Mouse (Mus musculus) testis, adult 2 months (tissue): ENCODE data around the gene Tia1. TPM values are rescaled to one million over a fixed set of nuclear protein-coding genes. Genes with fewer than 3 reads are reported as not detected.
A peak's percentile ranks its signal among the peaks of the same experiment; 100 is the strongest.

Experiments
- H3K27ac ChIP-seq: fragments of 200-500 bp; 2 replicates; pipeline ENCODE4 v1.5.1; 2012; ENCODE audit warnings: low read depth, low read length; ENCODE audit not compliant: control insufficient read depth, insufficient read depth
- H3K27me3 ChIP-seq: fragments of 200-500 bp; 2 replicates; pipeline ENCODE4 v1.6.1; 2012; ENCODE audit warnings: mild to moderate bottlenecking, low read length, moderate library complexity; ENCODE audit not compliant: control insufficient read depth, insufficient read depth
- H3K36me3 ChIP-seq: fragments of 200-500 bp; 2 replicates; pipeline ENCODE4 v1.6.1; 2012; ENCODE audit warnings: mild to moderate bottlenecking, low read length; ENCODE audit not compliant: control insufficient read depth, insufficient read depth
- H3K4me1 ChIP-seq: fragments of 200-500 bp; 2 replicates; pipeline ENCODE4 v1.6.1; 2012; ENCODE audit warnings: low read length; ENCODE audit not compliant: control insufficient read depth, insufficient read depth
- H3K4me3 ChIP-seq: fragments of 200-500 bp; 2 replicates; pipeline ENCODE4 v1.5.1; 2012; ENCODE audit warnings: low read depth, mild to moderate bottlenecking, low read length, moderate library complexity, mixed read lengths; ENCODE audit not compliant: control insufficient read depth
- CTCF ChIP-seq: fragments of 200-500 bp; IDR thresholded peaks from 2 replicates; pipeline ENCODE4 v1.5.1; 2012; ENCODE audit warnings: low read depth, mild to moderate bottlenecking, inconsistent platforms, low read length, moderate library complexity; ENCODE audit not compliant: control insufficient read depth, insufficient read depth, insufficient replicate concordance
- POLR2A ChIP-seq: fragments of 200-500 bp; IDR thresholded peaks from 2 replicates; pipeline ENCODE4 v1.6.1; 2012; ENCODE audit warnings: low read depth, mild to moderate bottlenecking, inconsistent platforms, low read length, moderate library complexity; ENCODE audit not compliant: control insufficient read depth
- polyA plus RNA-seq: library from polyadenylated mRNA; depleted of rRNA; stranded (reverse); fragments of >200 nt; gene quantifications from 2 replicates; pipeline ENCODE4 v1.2.3, GENCODE M21; 2012

The Tia1 gene
- polyA plus RNA-seq, 1 experiment: 9.7 TPM

DNA sequence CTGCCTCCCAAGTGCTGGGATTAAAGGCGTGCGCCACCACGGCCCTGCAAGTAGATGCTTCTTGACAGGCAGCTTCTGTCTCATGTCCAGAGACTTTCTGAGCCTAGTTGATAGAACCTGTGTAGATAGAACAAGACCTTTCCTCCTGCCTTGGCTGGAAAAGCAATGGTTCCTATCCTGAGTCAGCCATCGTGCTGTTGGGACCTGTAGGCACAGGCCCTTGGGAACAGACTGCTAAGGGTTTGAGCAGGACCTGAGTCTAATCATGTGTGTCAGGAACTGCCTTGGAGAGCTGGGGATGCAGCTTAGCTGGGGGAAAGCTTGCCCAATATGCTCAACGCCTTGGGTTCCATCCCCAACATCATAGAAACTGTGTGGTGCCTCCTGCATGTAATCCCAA is 70.1 kb downstream of the Tia1 start:
- Histone ChIP-seq H3K27ac (no peak overlapping the region), H3K27me3 (no peaks in the 10 kb centered on the region)

DNA sequence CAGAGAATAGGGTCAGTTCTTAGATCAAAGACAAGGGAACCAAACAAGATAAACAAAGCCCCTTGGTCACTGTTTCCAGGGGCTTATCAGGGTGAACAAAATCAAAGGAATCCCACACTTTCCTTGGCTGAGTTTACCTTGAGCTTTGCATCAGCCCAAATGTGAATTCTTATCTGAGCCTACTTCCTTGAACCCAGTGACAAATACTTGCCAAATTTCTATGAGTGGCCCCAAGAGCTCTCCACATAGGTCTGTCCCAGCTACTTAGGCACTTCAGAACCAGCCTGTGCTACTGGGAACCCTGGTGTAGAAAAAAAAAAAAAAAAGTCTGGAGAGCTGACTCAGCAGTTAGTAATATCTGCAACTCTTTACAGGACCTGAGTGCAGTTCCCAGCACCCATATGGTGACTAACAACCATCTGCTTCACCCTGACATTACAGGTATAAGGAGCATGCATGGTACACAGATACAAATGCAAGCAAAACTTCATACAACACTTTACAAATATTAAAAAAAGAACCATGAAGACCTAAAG is 70.7 kb downstream of the Tia1 start:
- peaks cover 18% of the 10 kb centered on the region for H3K4me1 ChIP-seq
- H3K4me3 ChIP-seq: no peak overlapping the region
- H3K36me3 ChIP-seq: no peaks in the 10 kb centered on the region
- H3K27ac ChIP-seq: no peak overlapping the region
- no peaks in the 10 kb centered on the region for H3K27me3 ChIP-seq
- TF ChIP-seq CTCF (no peak), POLR2A (no peak)

More for the DNA sequence above, 70.1 kb downstream of the Tia1 start:
- TF ChIP-seq CTCF (no peak), POLR2A (no peak)
- peaks cover 18% of the 10 kb centered on the region for H3K4me1 ChIP-seq
- no peak overlapping the region for H3K4me3 ChIP-seq
- H3K36me3 ChIP-seq: no peaks in the 10 kb centered on the region

DNA sequence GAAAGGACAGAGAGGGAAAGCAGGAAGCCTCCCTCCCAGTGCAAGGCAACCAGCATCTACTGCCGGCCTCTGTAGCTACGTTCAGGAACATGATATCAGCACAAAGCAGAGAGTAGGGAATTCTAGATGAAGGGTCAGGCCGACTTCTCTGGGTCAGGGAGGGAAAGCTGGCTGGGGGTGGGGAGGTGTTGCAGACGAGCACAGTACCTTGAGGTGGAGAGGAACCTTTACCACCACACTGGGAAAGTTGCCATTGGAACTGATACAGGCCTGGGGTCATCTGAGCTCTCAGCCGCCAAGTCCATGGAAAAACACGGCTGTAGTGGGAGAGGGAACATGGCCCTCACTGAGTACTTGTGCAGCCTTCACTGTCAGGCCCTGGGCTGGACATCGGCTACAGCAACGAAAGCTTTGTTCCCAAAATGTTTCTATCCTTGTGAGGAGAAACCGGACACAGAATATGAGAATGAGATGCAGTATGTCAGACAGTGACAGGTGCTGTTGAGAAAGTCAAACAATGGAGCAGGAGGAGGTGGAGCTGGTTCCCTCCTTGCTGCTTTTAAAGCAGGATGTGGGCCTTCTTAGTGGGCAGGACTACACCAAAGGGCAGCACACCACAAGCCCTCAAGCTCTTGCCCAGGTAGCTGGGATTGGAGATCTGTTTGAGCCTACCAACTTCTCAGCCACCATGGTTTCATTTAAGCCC is 71.6 kb downstream of the Tia1 start:
- no peak for TF ChIP-seq CTCF
- no peak for TF ChIP-seq POLR2A
- Histone ChIP-seq H3K4me3 (no peak overlapping the region), H3K36me3 (no peaks in the 10 kb centered on the region), H3K27ac (peak overlapping the region; percentile 16; the same call in 1 of the 2 replicates), H3K27me3 (no peaks in the 10 kb centered on the region), H3K4me1 (peaks cover 18% of the 10 kb centered on the region)

DNA sequence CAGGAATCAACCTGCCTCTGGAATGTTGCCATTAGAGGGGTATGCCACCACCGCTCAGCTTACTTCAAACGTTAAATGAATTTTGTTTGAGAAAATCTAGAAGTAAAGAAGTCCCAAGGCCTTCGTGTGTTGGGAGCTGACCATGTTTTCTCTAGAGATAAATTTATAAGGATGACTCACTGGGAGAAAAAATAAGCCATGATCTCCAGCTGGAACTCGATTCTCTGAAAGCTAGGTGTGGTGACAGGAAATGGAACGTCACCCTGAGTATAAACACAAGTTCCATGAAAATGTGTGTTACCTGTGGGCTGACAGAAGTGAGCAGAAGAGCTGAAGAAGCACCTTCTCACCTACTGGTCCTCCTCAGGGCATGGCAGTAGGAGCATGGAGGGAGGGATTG is 72.9 kb downstream of the Tia1 start:
- Histone ChIP-seq H3K36me3 (no peaks in the 10 kb centered on the region), H3K27me3 (no peaks in the 10 kb centered on the region), H3K27ac (no peak overlapping the region), H3K4me3 (no peak overlapping the region), H3K4me1 (peaks cover 9% of the 10 kb centered on the region)
- TF ChIP-seq CTCF (no peak), POLR2A (no peak)

DNA sequence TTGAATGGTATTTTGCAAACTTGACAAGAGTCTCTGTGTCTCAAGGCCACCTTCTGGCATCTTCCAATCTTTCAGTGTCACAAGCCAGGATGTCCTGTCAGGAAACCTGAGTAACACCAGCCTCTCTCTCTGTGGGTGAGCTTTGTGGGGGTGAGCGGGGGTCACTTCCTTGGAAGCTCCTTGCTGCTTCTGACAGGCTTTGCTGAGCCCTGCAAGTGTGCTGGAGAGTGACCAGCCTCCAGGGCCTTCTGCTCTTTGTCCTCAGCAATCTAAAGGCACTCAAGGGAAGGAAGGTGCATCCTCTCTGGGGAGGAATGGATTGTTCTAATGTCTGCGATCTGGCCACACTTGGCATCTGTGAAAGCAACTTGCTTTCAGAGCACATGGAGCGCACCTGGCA is 75.3 kb downstream of the Tia1 start:
- no peaks in the 10 kb centered on the region for H3K27me3 ChIP-seq
- no peak overlapping the region for H3K4me3 ChIP-seq
- no peak for TF ChIP-seq POLR2A
- TF ChIP-seq CTCF: no peak
- H3K27ac ChIP-seq: no peak overlapping the region
- peaks cover 2% of the 10 kb centered on the region; the same call in 1 of the 2 replicates for H3K4me1 ChIP-seq
- no peaks in the 10 kb centered on the region for H3K36me3 ChIP-seq

DNA sequence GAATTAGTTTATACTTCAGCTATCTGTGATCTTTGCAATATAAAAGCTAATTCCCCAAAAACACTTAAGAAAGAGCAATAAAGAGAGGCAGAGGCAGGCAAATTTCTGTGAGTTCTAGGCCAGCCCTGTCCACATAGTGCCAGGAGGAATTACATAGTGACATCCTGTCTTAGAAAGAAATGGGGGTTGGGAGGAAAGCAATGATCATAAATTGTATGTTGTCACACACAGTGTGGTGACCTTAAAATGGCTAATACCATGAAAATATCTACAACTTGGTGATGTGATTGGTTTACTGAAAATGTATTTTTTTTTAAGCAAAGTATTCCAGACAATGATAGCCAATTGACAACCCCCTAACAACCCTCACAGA is 75.8 kb downstream of the Tia1 start:
- no peak overlapping the region for H3K4me3 ChIP-seq
- no peak for TF ChIP-seq POLR2A
- TF ChIP-seq CTCF: no peak
- H3K27ac ChIP-seq: peak overlapping the region; percentile 49; the same call in 1 of the 2 replicates

DNA sequence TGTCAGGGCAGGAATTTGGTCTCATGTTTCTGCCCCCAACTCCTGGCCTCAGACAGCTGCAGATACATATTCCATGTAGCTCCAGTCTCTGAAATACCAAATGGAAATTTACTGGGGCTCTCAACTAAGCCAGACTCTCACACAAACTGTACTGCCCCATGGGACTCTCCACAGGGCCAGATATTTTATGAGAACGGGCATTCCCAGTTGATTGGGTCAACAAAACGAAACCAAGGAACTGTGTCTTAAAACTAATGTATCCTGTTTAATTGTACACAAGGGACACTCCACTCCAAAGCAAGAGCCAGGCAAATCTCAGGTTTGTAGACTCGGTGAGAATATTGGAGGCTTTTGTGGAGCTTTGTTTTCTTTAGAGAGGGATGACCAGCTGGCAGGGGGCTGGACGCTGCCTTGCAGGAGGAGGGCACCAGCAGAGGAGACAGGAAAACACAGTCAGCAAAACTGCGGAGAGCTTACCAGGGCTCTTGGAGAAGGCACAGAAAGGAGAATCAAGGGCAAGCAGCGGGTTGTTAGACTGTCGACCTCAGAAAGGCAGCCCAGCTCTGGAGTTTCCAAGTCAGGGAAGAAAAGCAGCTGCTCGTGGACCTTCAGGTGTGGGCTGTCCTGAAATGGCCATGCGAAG is 76.3 kb downstream of the Tia1 start:
- Histone ChIP-seq H3K27me3 (no peaks in the 10 kb centered on the region), H3K27ac (peak overlapping the region; percentile 61), H3K4me1 (peaks cover under 1% of the 10 kb centered on the region; the same call in 1 of the 2 replicates), H3K36me3 (no peaks in the 10 kb centered on the region), H3K4me3 (no peak overlapping the region)
- TF ChIP-seq CTCF (no peak), POLR2A (no peak)

More for the DNA sequence above, 75.8 kb downstream of the Tia1 start:
- no peaks in the 10 kb centered on the region for H3K36me3 ChIP-seq
- peaks cover 2% of the 10 kb centered on the region; the same call in 1 of the 2 replicates for H3K4me1 ChIP-seq
- H3K27me3 ChIP-seq: no peaks in the 10 kb centered on the region
